Mouse (Mus musculus) lung, postnatal 0 days (tissue): Measurements from ENCODE around the gene Rasgef1a.

Experiments used
- CTCF ChIP-seq: IDR thresholded peaks from 2 replicates; pipeline ENCODE4 v1.5.1; 2016; ENCODE audit warnings: antibody characterized with exemption, mild to moderate bottlenecking
- EP300 ChIP-seq: IDR thresholded peaks from 2 replicates; pipeline ENCODE4 v1.6.1; 2016; ENCODE audit warnings: antibody characterized with exemption, mild to moderate bottlenecking, control low read depth

- TF ChIP-seq EP300: no peak
- TF ChIP-seq CTCF: no peak
Observed at GRCm38 (mm10) chr6:118012987-118013866, 2.0 kb downstream of the Rasgef1a start.
